Mouse (Mus musculus) heart, postnatal 25 days (tissue): ENCODE measurements around the gene Lgi2. TPM values are rescaled to one million over a fixed set of nuclear protein-coding genes. Genes with fewer than 3 reads are reported as not detected.

Experiments
- total RNA-seq, 2 experiments: library from RNA; stranded (reverse); gene quantifications; 2 replicates each; pipeline ENCODE4 v1.2.3; 2021

Gene Lgi2
- total RNA-seq, 2 experiments from 2014 or later, result 0.42 to 0.49 TPM

Other genes starting within 250 kb of the Lgi2 start
- gene Sod3, start 202.7 kb downstream of the Lgi2 start, total RNA-seq, result 10 to 100 TPM; 11.2 to 13.7 TPM
- 1 to 10 TPM; 6.8 to 7.1 TPM for gene Ccdc149, start 94.9 kb downstream of the Lgi2 start, total RNA-seq
- gene Sepsecs, start 103.2 kb upstream of the Lgi2 start, total RNA-seq, result 1 to 10 TPM; 6.0 to 7.8 TPM
- 1 to 10 TPM; 2.3 to 3.0 TPM for gene Pi4k2b, start 175.1 kb upstream of the Lgi2 start, total RNA-seq
- gene Zcchc4, start 208.9 kb upstream of the Lgi2 start, total RNA-seq, result 1 to 10 TPM; 4.7 to 5.6 TPM